Mouse (Mus musculus) left cerebral cortex, postnatal 4 days (tissue): Measurements from ENCODE around the gene Cldn1. TPM values are rescaled to one million over a fixed set of nuclear protein-coding genes. Genes with fewer than 3 reads are reported as not detected.

Experiments used
- DNase-seq: peaks from one replicate; pipeline ENCODE4 v3.0.0-alpha.2; 2022
- intact Hi-C: fragments of 180-260 bp; cut with DNase I; formaldehyde crosslinking; loops from one replicate; pipeline ENCODE4 v1.15.1; 2025
- total RNA-seq, 2 experiments: library from RNA; stranded (reverse); gene quantifications; 2 replicates each; pipeline ENCODE4 v1.2.3; 2021

The Cldn1 gene
- total RNA-seq, result 1 to 10 TPM; 2.3 to 2.4 TPM

- intact Hi-C loops, result loop anchor here (2.0 kb wide), 1 partner anchor 135 kb away; no protein-coding TSS in a partner anchor
- peak; percentile 90 for DNase-seq
These were observed at the start of gene Cldn1 for GRCm38 (mm10) chr16:26371325-26372053. Gene Cldn1 (minus strand): TSS chr16:26371841.

- intact Hi-C loops, result no loop called here
- no peak for DNase-seq
These were observed 47.0 kb upstream of the Cldn1 start for GRCm38 (mm10) chr16:26418616-26419015.

- intact Hi-C loops, result no loop called here
- no peak for DNase-seq
These were observed 32.4 kb upstream of the Cldn1 start for GRCm38 (mm10) chr16:26404070-26404469.

- intact Hi-C loops, result no loop called here
- no peak for DNase-seq
These were observed 29.3 kb upstream of the Cldn1 start for GRCm38 (mm10) chr16:26400971-26401370.

- DNase-seq, result no peak
- intact Hi-C loops, result no loop called here
These were observed 28.9 kb upstream of the Cldn1 start for GRCm38 (mm10) chr16:26400549-26400948.

GRCm38 (mm10) chr16:26390936-26391335 lies 19.3 kb upstream of the Cldn1 start:
- intact Hi-C loops, result no loop called here
- no peak for DNase-seq

- intact Hi-C loops, result no loop called here
- DNase-seq, result no peak
These were observed 14.5 kb upstream of the Cldn1 start for GRCm38 (mm10) chr16:26386159-26386558.

GRCm38 (mm10) chr16:26384112-26384649 lies 12.5 kb upstream of the Cldn1 start:
- no peak for DNase-seq
- intact Hi-C loops, result no loop called here

- intact Hi-C loops, result no loop called here
- DNase-seq, result no peak
These were observed 5.5 kb upstream of the Cldn1 start for GRCm38 (mm10) chr16:26377170-26377569.

- no peak for DNase-seq
- intact Hi-C loops, result loop anchor here (2.0 kb wide), 1 partner anchor 133 kb away; no protein-coding TSS in a partner anchor
These were observed 1.5 kb downstream of the Cldn1 start for GRCm38 (mm10) chr16:26370127-26370526.

- intact Hi-C loops, result no loop called here
- DNase-seq, result no peak
These were observed 2.5 kb downstream of the Cldn1 start for GRCm38 (mm10) chr16:26369044-26369730.

- intact Hi-C loops, result no loop called here
These were observed 3.5 kb downstream of the Cldn1 start for GRCm38 (mm10) chr16:26368121-26368520.

GRCm38 (mm10) chr16:26360694-26361093 lies 10.9 kb downstream of the Cldn1 start:
- no peak for DNase-seq
- intact Hi-C loops, result no loop called here

More at GRCm38 (mm10) chr16:26368121-26368520, 3.5 kb downstream of the Cldn1 start:
- no peak for DNase-seq

GRCm38 (mm10) chr16:26359619-26360018 lies 12.0 kb downstream of the Cldn1 start:
- DNase-seq, result peak; percentile 55
- intact Hi-C loops, result no loop called here

- intact Hi-C loops, result no loop called here
- no peak for DNase-seq
These were observed 12.7 kb downstream of the Cldn1 start for GRCm38 (mm10) chr16:26358898-26359297.

GRCm38 (mm10) chr16:26357863-26358780 lies 13.5 kb downstream of the Cldn1 start:
- DNase-seq, result no peak
- intact Hi-C loops, result no loop called here

- DNase-seq, result no peak
- intact Hi-C loops, result no loop called here
These were observed 16.1 kb downstream of the Cldn1 start for GRCm38 (mm10) chr16:26355513-26355912.

- no peak for DNase-seq
- intact Hi-C loops, result no loop called here
These were observed 20.9 kb downstream of the Cldn1 start for GRCm38 (mm10) chr16:26350786-26351185.

- no peak for DNase-seq
These were observed 22.8 kb downstream of the Cldn1 start for GRCm38 (mm10) chr16:26348809-26349208.

GRCm38 (mm10) chr16:26316281-26316680 lies 55.4 kb downstream of the Cldn1 start:
- intact Hi-C loops, result no loop called here
- no peak for DNase-seq

More at GRCm38 (mm10) chr16:26348809-26349208, 22.8 kb downstream of the Cldn1 start:
- intact Hi-C loops, result no loop called here

- peak; percentile 31 for DNase-seq
- intact Hi-C loops, result no loop called here
These were observed 56.8 kb downstream of the Cldn1 start for GRCm38 (mm10) chr16:26314815-26315214.
